Mouse (Mus musculus) hindbrain, embryonic 10.5 days (tissue): ENCODE measurements around the gene Clmn. TPM values are rescaled to one million over a fixed set of nuclear protein-coding genes. Genes with fewer than 3 reads are reported as not detected.

Experiments
- DNase-seq: peaks from one replicate; pipeline ENCODE4 v3.0.0-alpha.2; 2017; ENCODE audit warnings: low spot score
- H3K27ac ChIP-seq: fragments of 300-500 bp; sonication (generic); 2 replicates; pipeline ENCODE4 v1.5.1; 2016; ENCODE audit warnings: mild to moderate bottlenecking, moderate library complexity
- H3K27me3 ChIP-seq: fragments of 300-500 bp; sonication (generic); 2 replicates; pipeline ENCODE4 v1.6.1; 2016; ENCODE audit warnings: mild to moderate bottlenecking; ENCODE audit not compliant: poor library complexity, insufficient read depth, severe bottlenecking
- H3K36me3 ChIP-seq: fragments of 300-500 bp; sonication (generic); 2 replicates; pipeline ENCODE4 v1.6.1; 2016; ENCODE audit warnings: mild to moderate bottlenecking, moderate library complexity
- H3K4me1 ChIP-seq: fragments of 300-500 bp; sonication (generic); replicated peaks from 2 replicates; pipeline ENCODE4 v1.6.1; 2016; ENCODE audit warnings: mild to moderate bottlenecking
- H3K4me3 ChIP-seq: fragments of 300-500 bp; sonication (generic); 2 replicates; pipeline ENCODE4 v1.5.1; 2016; ENCODE audit warnings: mild to moderate bottlenecking, moderate library complexity
- H3K9me3 ChIP-seq: fragments of 300-500 bp; sonication (generic); 2 replicates; pipeline ENCODE4 v1.6.1; 2016; ENCODE audit warnings: mild to moderate bottlenecking, moderate library complexity
- WGBS: fragments of 180-500 bp; shearing (Covaris S2); methylation state at CpG from one replicate; pipeline ENCODE4 v1.1.7; 2016; 5-methylcytosine and 5-hydroxymethylcytosine counted together
- polyA plus RNA-seq: library from polyadenylated mRNA; unstranded; fragments of >200 nt; fragmentation: Nextera tagmentation; extraction: Ambion mirVana; gene quantifications from 2 replicates; pipeline ENCODE4 v1.2.1, GENCODE M21; 2016

Gene Clmn
- polyA plus RNA-seq, 1 experiment from 2014 or later, result 2.7 TPM

GRCm38 (mm10) chr12:104796635-104797378, 68.1 kb downstream of the Clmn start:
- H3K27ac ChIP-seq, result no peak overlapping the region
- peaks cover 21% of the 10 kb centered on the region for H3K4me1 ChIP-seq
- 88% methylated on average over 11 of the region's 11 CpGs for WGBS
- no peaks in the 10 kb centered on the region for H3K27me3 ChIP-seq
- H3K36me3 ChIP-seq, result peaks cover 31% of the 10 kb centered on the region
- peaks cover 23% of the 10 kb centered on the region for H3K9me3 ChIP-seq
- no peak overlapping the region for H3K4me3 ChIP-seq
- DNase-seq, result no peak

DNA sequence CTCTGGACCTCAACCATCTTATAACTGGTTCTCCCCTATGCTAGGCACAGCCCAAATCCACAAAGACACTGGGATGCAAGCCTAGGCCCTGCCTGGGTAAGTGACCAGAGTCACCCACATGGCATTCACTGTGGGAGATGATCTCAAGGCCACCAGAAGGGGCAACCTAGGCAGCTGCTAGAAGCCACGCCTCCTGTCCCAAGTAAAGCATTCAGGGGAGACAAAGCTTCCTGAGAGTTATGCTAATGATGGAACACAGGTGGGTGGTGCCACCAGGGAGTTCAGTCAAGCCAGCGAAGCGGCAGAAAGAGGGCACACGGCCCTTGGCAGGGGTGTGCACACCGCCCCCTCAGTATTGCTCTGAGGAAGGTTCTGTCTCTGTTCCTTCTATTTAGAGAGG, 69.9 kb downstream of the Clmn start:
- DNase-seq, result no peak
- peaks cover 23% of the 10 kb centered on the region for H3K9me3 ChIP-seq
- no peaks in the 10 kb centered on the region for H3K27me3 ChIP-seq
- no peak overlapping the region for H3K4me3 ChIP-seq
- H3K4me1 ChIP-seq, result peaks cover 16% of the 10 kb centered on the region
- WGBS, result 44% methylated on average over 5 of the region's 5 CpGs
- no peak overlapping the region for H3K27ac ChIP-seq
- H3K36me3 ChIP-seq, result peaks cover 25% of the 10 kb centered on the region

DNA sequence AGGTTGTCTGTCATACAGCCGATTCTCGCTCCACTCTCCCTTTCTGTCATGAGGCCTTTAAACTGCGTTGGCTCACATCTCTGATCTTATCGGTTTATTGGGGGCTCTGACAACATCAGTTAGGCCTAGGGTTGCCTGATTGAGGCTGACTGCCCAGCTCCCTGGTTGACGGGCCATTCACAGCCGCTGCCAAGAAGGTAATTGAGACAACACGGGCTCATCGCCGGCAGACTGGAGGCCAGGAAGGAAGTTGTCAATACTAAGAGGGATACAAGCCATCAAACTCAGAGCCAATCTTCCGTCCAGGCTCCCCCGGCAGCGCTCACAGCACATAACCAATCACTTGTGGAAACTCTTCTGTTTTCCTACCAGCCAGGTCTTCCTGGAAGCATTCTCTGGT, 71.4 kb downstream of the Clmn start:
- Histone ChIP-seq H3K27ac (no peak overlapping the region), H3K9me3 (peaks cover 9% of the 10 kb centered on the region), H3K4me1 (peaks cover 16% of the 10 kb centered on the region), H3K4me3 (no peak overlapping the region), H3K27me3 (no peaks in the 10 kb centered on the region), H3K36me3 (peaks cover 24% of the 10 kb centered on the region)
- DNase-seq, result no peak
- 76% methylated on average over 12 of the region's 12 CpGs for WGBS

- 89% methylated on average over 1 of the region's 1 CpGs for WGBS
- Histone ChIP-seq H3K9me3 (no peaks in the 10 kb centered on the region), H3K4me1 (no peaks in the 10 kb centered on the region), H3K27ac (no peak overlapping the region), H3K27me3 (no peaks in the 10 kb centered on the region), H3K4me3 (no peak overlapping the region), H3K36me3 (peaks cover 31% of the 10 kb centered on the region)
- no peak for DNase-seq
Observed at GRCm38 (mm10) chr12:104777603-104778002, 87.3 kb downstream of the Clmn start.

DNA sequence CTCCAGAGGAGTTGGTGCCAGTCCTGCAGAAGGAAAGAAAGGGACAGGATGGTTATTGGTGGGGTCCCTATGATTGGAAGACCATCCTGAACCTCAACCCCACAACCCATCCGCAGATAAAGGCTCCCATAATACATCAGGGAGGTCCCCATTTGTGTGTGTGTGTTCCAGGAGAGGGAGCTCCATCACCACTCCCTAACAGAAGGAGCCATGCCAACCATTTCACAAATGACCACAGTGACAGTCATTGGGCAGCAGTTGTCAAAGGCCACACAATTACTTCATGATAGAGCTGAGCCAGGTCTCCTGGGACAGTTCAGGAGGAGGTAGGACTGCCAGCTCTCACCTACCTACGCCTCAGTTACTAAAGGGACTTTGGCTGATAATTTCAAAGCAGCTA, 92.9 kb downstream of the Clmn start:
- Histone ChIP-seq H3K9me3 (no peaks in the 10 kb centered on the region), H3K27me3 (no peaks in the 10 kb centered on the region), H3K36me3 (no peaks in the 10 kb centered on the region), H3K27ac (no peak overlapping the region), H3K4me1 (peaks cover 8% of the 10 kb centered on the region; the same call in 1 of the 2 replicates), H3K4me3 (no peak overlapping the region)
- DNase-seq, result no peak
- 93% methylated on average over 2 of the region's 2 CpGs for WGBS

- no peaks in the 10 kb centered on the region for H3K9me3 ChIP-seq
- H3K4me1 ChIP-seq, result peaks cover 8% of the 10 kb centered on the region; the same call in 1 of the 2 replicates
- H3K27me3 ChIP-seq, result no peaks in the 10 kb centered on the region
- no peak for DNase-seq
- no peak overlapping the region for H3K4me3 ChIP-seq
- H3K36me3 ChIP-seq, result no peaks in the 10 kb centered on the region
- H3K27ac ChIP-seq, result no peak overlapping the region
- WGBS, result 74% methylated on average over 10 of the region's 10 CpGs
Observed at GRCm38 (mm10) chr12:104769201-104769785, 95.6 kb downstream of the Clmn start.

DNA sequence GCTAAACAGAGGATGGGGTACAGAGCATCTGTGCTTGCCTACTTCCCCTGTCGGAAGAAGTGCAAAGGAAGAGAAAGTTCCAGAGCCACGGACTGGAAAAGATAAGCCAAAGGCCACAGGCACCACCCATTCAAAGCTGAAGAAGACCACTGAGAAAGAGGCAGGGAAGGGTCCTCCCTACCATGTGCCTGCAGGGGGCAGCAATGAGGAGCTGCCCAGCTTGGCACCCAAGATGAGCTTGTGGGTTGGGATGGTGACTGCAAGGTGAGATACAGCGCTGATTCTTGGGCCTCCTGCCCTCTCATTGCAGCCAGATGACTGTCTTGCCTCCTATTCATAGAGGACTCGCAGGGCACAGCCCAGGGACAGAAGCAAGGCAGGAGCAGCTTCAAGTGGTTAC, 97.7 kb downstream of the Clmn start:
- Histone ChIP-seq H3K9me3 (no peaks in the 10 kb centered on the region), H3K27me3 (no peaks in the 10 kb centered on the region), H3K4me1 (peaks cover 19% of the 10 kb centered on the region), H3K27ac (no peak overlapping the region), H3K4me3 (no peak overlapping the region), H3K36me3 (no peaks in the 10 kb centered on the region)
- DNase-seq, result peak; percentile 13
- 81% methylated on average over 4 of the region's 4 CpGs for WGBS

GRCm38 (mm10) chr12:104765761-104766160, 99.1 kb downstream of the Clmn start:
- no peaks in the 10 kb centered on the region for H3K9me3 ChIP-seq
- H3K27ac ChIP-seq, result no peak overlapping the region
- peaks cover 19% of the 10 kb centered on the region for H3K4me1 ChIP-seq
- DNase-seq, result no peak
- WGBS, result 87% methylated on average over 7 of the region's 7 CpGs
- H3K36me3 ChIP-seq, result no peaks in the 10 kb centered on the region
- H3K27me3 ChIP-seq, result no peaks in the 10 kb centered on the region
- H3K4me3 ChIP-seq, result no peak overlapping the region

GRCm38 (mm10) chr12:104765116-104765515, 99.8 kb downstream of the Clmn start:
- 86% methylated on average over 5 of the region's 5 CpGs for WGBS
- no peak for DNase-seq
- H3K36me3 ChIP-seq, result no peaks in the 10 kb centered on the region
- H3K9me3 ChIP-seq, result no peaks in the 10 kb centered on the region
- peaks cover 19% of the 10 kb centered on the region for H3K4me1 ChIP-seq
- no peaks in the 10 kb centered on the region for H3K27me3 ChIP-seq
- no peak overlapping the region for H3K4me3 ChIP-seq
- H3K27ac ChIP-seq, result no peak overlapping the region

- no peaks in the 10 kb centered on the region for H3K27me3 ChIP-seq
- no peak overlapping the region; the same call in 1 of the 2 replicates for H3K27ac ChIP-seq
- no peaks in the 10 kb centered on the region for H3K9me3 ChIP-seq
- H3K4me1 ChIP-seq, result peaks cover 11% of the 10 kb centered on the region
- H3K36me3 ChIP-seq, result no peaks in the 10 kb centered on the region
- WGBS, result 39% methylated on average over 6 of the region's 6 CpGs
- no peak overlapping the region for H3K4me3 ChIP-seq
- DNase-seq, result no peak
Observed at GRCm38 (mm10) chr12:104763918-104764317, 101.0 kb downstream of the Clmn start.

DNA sequence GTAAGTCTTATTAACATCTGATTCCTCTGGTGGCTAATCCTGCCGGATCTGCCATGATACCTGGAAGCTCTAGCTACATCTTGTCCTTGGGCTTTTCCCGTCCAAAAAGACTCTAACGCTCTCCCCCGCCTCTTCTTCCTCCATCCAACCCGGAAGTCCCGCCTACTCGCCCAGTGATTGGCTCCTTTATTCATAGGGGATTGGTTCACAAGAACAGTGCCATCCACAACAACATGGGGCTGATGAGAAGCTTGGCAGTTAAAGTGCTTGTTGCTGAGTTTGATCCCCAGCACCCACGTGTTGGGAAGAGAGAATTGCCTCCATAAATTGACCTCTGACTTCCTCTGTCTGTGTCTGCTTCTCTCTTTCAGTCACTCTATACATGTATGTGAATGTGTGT, 103.5 kb downstream of the Clmn start:
- Histone ChIP-seq H3K4me3 (no peak overlapping the region), H3K4me1 (peaks cover 11% of the 10 kb centered on the region), H3K9me3 (no peaks in the 10 kb centered on the region), H3K36me3 (no peaks in the 10 kb centered on the region), H3K27me3 (no peaks in the 10 kb centered on the region), H3K27ac (no peak overlapping the region)
- no peak for DNase-seq
- 88% methylated on average over 8 of the region's 8 CpGs for WGBS

DNA sequence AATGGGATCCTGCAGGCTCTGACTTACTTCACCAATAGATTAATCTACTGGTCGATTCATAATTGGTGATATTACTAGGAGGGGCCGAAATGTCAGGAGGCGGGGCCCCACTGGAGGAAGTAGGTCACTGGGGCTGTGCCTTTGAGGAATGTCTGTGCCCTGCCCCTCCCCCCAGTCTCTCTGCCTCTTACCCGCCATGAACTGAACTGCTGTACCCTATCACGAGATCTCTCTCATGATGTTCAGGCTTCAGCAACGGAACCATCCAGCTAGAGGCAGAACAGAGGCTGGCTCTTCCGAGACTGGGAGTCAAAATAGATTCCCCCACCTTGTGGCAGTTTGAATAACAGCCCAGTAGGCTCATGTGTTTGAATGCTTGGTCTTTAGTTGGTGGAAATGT, 106.8 kb downstream of the Clmn start:
- H3K9me3 ChIP-seq, result no peaks in the 10 kb centered on the region
- H3K4me1 ChIP-seq, result peaks cover under 1% of the 10 kb centered on the region; the same call in 1 of the 2 replicates
- no peaks in the 10 kb centered on the region for H3K36me3 ChIP-seq
- no peak overlapping the region for H3K4me3 ChIP-seq
- DNase-seq, result no peak
- WGBS, result 87% methylated on average over 7 of the region's 7 CpGs
- H3K27me3 ChIP-seq, result no peaks in the 10 kb centered on the region
- no peak overlapping the region for H3K27ac ChIP-seq

- Histone ChIP-seq H3K9me3 (no peaks in the 10 kb centered on the region), H3K27me3 (no peaks in the 10 kb centered on the region), H3K4me1 (peaks cover 35% of the 10 kb centered on the region), H3K4me3 (no peak overlapping the region), H3K36me3 (peaks cover 13% of the 10 kb centered on the region), H3K27ac (no peak overlapping the region)
- WGBS, result 77% methylated on average over 4 of the region's 4 CpGs
- no peak for DNase-seq
Observed at GRCm38 (mm10) chr12:104753686-104754085, 111.2 kb downstream of the Clmn start.
